Mouse (Mus musculus) ES-Bruce4 (cell line): ENCODE data around the gene Nsd1. TPM values are rescaled to one million over a fixed set of nuclear protein-coding genes. Genes with fewer than 3 reads are reported as not detected.
A peak's percentile ranks its signal among the peaks of the same experiment; 100 is the strongest.

Source experiments
- H3K27ac ChIP-seq: 2 replicates; pipeline ENCODE4 v1.5.1; 2012; ENCODE audit warnings: low read length, inconsistent platforms; ENCODE audit not compliant: insufficient read depth
- H3K27me3 ChIP-seq: 2 replicates; pipeline ENCODE4 v1.6.1; 2012; ENCODE audit warnings: mild to moderate bottlenecking, low read length, inconsistent platforms; ENCODE audit not compliant: control insufficient read depth, poor library complexity, insufficient read depth, severe bottlenecking
- H3K36me3 ChIP-seq: 2 replicates; pipeline ENCODE4 v1.6.1; 2012; ENCODE audit warnings: inconsistent platforms, mild to moderate bottlenecking, low read length, moderate library complexity; ENCODE audit not compliant: control insufficient read depth, poor library complexity, insufficient read depth, severe bottlenecking
- H3K4me1 ChIP-seq: one replicate; pipeline ENCODE4 v1.8.1; 2011; ENCODE audit warnings: low read length; ENCODE audit not compliant: control insufficient read depth, insufficient read depth
- H3K4me3 ChIP-seq: 2 replicates; pipeline ENCODE4 v1.5.1; 2011; ENCODE audit warnings: low read depth, mild to moderate bottlenecking, low read length
- H3K9ac ChIP-seq: 2 replicates; pipeline ENCODE4 v1.6.1; 2012; ENCODE audit warnings: low read depth, mild to moderate bottlenecking, inconsistent platforms; ENCODE audit not compliant: poor library complexity, severe bottlenecking
- H3K9me3 ChIP-seq: replicated peaks from 2 replicates; pipeline ENCODE4 v1.6.1; 2012; ENCODE audit warnings: mild to moderate bottlenecking, low read length, inconsistent platforms; ENCODE audit not compliant: control insufficient read depth, poor library complexity, insufficient read depth, severe bottlenecking
- CTCF ChIP-seq: IDR thresholded peaks from one replicate; pipeline ENCODE4 v1.8.1; 2011; ENCODE audit warnings: low read depth, low read length
- EP300 ChIP-seq: IDR thresholded peaks from 2 replicates; pipeline ENCODE4 v1.6.1; 2011; ENCODE audit warnings: low read depth, low read length; ENCODE audit not compliant: insufficient read depth
- POLR2A ChIP-seq: IDR thresholded peaks from one replicate; pipeline ENCODE4 v1.8.1; 2011; ENCODE audit warnings: low read length; ENCODE audit not compliant: insufficient read depth
- polyA plus RNA-seq: library from polyadenylated mRNA; stranded (reverse); fragments of >200 nt; gene quantifications from 2 replicates; pipeline ENCODE4 v1.2.4, GENCODE M21; 2011; ENCODE audit warnings: low read depth; ENCODE audit not compliant: missing spikeins, insufficient read depth, insufficient read length

Nsd1 gene
- polyA plus RNA-seq, 1 experiment: 162 TPM

DNA sequence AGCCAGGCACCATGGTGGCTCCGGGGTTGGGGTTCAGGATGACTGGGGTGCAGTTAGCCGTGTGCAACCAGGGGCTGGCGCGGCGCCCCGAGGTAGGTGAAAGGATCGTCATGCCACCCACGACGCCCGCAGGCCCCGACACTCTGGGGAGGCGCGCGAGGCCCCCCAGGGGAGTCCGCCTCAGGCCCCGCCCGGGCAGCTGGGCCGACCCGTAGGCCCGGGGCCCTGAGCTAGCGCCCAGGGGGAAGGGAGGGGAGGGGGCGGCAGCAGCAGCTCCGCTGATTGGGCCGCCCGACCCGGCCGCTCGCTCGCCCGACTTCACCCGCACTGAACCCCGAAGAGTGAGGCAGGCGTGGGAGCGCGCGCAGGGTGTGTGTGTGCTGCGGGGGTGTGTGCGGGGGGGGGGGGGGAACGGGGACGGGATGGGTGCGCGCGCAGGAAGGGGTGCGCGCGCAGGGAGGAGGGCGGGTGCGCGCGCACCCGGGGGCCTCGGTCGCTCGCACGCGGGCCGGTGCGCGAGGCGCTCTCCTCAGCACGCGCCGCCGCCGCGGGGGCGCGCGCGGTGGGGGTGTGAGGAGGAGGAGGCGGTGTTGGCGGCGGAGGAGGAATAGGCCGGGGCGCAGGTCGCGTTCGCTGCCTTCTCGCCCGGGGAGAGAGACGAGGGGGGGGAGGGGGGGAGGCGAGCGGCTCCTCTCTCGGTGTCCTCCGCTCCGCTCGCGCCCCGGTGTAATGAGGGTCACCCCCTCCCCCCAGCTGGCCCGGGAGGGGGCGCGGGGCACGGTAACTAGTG lies 1.8 kb downstream of the Nsd1 start:
- H3K4me1 ChIP-seq: peaks cover 5% of the 10 kb centered on the region
- no peaks in the 10 kb centered on the region for H3K27me3 ChIP-seq
- TF ChIP-seq EP300: no peak
- TF ChIP-seq POLR2A: no peak
- TF ChIP-seq CTCF: no peak
- H3K9me3 ChIP-seq: no peaks in the 10 kb centered on the region
- peak overlapping the region; percentile 84 for H3K27ac ChIP-seq
- peak overlapping the region; percentile 92 for H3K4me3 ChIP-seq
- H3K9ac ChIP-seq: peak overlapping the region; percentile 99
- peaks cover 33% of the 10 kb centered on the region for H3K36me3 ChIP-seq

DNA sequence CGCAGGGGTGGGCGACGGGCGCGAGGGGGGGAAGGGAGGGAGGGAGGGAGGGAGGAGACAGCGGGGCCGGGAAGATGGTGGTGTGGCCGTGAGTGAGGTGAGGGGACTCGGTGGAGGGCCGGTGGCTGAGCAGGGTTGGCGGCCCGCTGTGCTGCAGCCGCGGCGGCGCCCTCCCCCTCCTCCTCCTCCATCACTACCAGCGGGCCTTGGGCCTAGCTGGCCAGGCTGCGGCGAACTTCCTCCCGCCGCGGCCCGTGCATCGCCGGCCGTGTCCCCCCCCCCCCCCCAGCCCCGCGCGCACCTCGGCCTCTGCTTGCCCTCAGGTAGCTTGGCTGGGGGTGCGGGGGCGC lies 2.4 kb downstream of the Nsd1 start:
- no peak for TF ChIP-seq EP300
- no peak for TF ChIP-seq CTCF
- TF ChIP-seq POLR2A: no peak
- no peaks in the 10 kb centered on the region for H3K27me3 ChIP-seq
- H3K9ac ChIP-seq: peak overlapping the region; percentile 99
- peaks cover 38% of the 10 kb centered on the region for H3K36me3 ChIP-seq
- peaks cover 2% of the 10 kb centered on the region for H3K4me1 ChIP-seq
- H3K9me3 ChIP-seq: no peaks in the 10 kb centered on the region
- H3K4me3 ChIP-seq: peak overlapping the region; percentile 92
- H3K27ac ChIP-seq: peak overlapping the region; percentile 78; the same call in 1 of the 2 replicates

DNA sequence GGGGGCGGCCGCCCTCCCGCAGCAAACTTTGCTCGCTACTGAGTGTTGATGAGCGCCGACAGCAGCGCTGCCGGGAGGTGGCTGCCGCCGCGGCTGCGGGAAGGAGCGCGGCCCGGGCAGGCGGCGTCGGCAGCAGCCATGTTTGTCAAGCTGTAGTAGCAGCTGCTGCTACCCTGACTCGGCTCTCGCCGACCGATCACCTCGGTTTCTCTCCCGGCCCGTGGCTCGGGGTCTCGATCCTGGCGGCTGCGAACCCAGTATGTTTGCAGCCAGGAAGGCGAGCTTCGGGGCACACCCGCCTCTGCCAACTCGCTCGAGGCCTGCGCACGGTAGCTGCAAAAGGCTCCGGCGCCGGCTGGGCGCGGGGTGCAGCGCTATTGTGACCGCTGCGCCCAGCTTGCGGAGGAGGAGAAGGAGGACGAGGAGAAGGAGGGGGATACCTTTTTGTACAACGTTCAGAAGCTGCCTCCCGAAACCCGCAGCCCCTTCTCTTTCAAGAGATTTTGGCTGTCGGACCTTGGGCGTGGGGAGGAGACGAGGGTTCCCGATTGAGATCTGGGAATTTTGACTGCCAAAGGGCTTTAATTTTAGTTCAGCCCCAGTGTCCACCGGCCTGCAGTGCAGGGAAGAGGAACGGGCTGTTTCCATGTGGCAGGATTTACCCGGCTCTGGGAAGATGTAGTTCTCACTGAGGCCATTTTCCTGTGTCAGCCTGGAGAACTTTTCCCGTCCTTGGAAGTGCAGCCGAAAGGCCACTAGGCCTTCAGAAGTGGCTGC lies 3.0 kb downstream of the Nsd1 start:
- H3K27me3 ChIP-seq: no peaks in the 10 kb centered on the region
- H3K9me3 ChIP-seq: no peaks in the 10 kb centered on the region
- peak overlapping the region; percentile 78 for H3K27ac ChIP-seq
- H3K4me1 ChIP-seq: peaks cover 2% of the 10 kb centered on the region
- no peak for TF ChIP-seq CTCF
- peaks cover 44% of the 10 kb centered on the region for H3K36me3 ChIP-seq
- peak overlapping the region; percentile 92 for H3K4me3 ChIP-seq
- H3K9ac ChIP-seq: peak overlapping the region; percentile 99

DNA sequence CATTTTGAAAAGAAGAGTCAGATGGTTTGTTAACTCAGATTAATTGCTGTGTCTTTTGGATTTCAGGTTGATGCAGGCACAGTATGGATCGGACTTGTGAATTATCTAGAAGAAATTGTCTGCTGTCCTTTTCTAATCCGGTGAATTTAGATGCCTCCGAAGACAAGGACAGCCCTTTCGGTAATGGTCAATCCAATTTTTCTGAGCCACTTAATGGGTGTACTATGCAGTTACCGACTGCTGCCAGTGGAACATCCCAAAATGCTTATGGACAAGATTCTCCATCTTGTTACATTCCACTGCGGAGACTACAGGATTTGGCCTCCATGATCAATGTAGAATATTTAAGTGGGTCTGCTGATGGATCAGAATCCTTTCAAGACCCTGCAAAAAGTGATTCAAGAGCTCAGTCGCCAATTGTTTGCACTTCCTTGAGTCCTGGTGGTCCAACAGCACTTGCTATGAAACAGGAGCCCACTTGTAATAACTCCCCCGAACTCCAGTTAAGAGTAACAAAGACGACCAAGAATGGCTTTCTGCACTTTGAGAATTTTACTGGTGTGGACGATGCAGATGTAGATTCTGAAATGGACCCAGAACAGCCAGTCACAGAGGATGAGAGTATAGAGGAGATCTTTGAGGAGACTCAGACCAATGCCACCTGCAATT lies 3.7 kb downstream of the Nsd1 start:
- TF ChIP-seq EP300: no peak
- TF ChIP-seq POLR2A: no peak
- no peak for TF ChIP-seq CTCF
- no peaks in the 10 kb centered on the region for H3K9me3 ChIP-seq
- H3K4me1 ChIP-seq: peaks cover 2% of the 10 kb centered on the region
- H3K4me3 ChIP-seq: peak overlapping the region; percentile 92
- peaks cover 51% of the 10 kb centered on the region for H3K36me3 ChIP-seq
- H3K9ac ChIP-seq: peak overlapping the region; percentile 99
- H3K27ac ChIP-seq: peak overlapping the region; percentile 78
- no peaks in the 10 kb centered on the region for H3K27me3 ChIP-seq

DNA sequence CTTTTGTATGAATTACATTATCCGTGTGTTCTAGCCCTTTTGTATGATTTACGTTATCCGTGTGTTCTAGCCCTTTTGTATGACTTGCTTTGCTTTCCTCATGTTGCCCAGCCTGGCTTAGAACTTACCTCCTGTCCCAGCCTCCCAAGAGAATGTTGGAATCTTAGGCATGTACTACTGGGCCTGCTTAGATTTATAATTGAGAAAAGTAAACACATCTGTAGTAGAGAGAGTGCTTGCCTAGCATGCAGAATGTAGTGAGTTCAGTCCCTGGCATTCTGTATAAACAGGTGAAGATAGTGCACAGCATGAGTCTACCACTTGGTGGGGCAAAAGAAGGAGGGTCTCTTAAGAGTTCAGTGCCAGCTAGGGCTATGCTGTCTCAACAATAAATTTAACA lies 14.8 kb downstream of the Nsd1 start:
- H3K27ac ChIP-seq: no peak overlapping the region
- no peaks in the 10 kb centered on the region for H3K9me3 ChIP-seq
- no peaks in the 10 kb centered on the region for H3K4me1 ChIP-seq
- TF ChIP-seq EP300 (no peak), CTCF (no peak)
- H3K27me3 ChIP-seq: no peaks in the 10 kb centered on the region
- no peak overlapping the region for H3K4me3 ChIP-seq
- H3K9ac ChIP-seq: no peak overlapping the region
- H3K36me3 ChIP-seq: peaks cover 63% of the 10 kb centered on the region
